Mouse (Mus musculus) c-Kit-positive CD71-positive TER-119-positive erythroid progenitor cells, embryonic 14.5 days (primary cell): ENCODE results near the gene Ntm.

Experiments
- DNase-seq: peaks from one replicate; pipeline ENCODE4 v3.0.0-alpha.2; 2013; ENCODE audit warnings: low spot score

The Ntm gene

DNA sequence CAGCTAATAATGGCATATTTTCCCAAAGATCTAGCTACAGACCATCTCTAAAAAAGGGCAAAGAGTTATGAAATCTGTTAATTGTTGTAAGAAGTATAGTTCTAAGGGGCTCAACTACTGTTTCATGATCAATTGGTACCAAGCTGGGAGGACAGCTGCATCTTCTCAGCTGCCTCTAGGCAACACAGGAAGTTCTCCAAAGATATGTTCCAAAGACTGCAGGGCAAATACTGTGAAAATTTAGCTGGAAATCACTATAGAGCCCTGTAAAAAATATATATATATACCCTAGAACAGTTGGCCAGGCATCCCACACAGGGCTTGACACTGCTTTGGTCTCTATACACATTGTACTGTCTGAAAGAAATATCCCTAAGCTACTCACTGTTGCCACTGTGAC, 489.5 kb downstream of the Ntm start:
- no peak for DNase-seq

DNA sequence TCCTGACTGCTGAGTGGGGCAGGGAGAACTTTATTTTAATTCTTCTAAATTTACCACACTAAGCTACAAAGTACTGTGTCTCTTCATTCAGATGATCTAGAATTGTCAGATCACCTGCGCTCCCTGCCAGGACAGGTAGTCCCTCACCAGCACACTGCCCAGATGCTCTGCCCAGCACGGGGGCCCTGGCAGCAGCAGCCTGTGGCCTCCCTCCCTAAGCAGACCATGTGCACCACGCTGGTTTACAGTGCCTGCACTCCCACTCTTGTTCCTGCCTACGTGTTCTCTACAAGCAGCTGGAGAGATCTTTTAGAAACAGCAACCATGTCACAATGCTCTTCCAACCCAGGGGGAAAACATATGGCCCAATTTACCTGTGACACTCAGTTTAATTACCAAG, 490.7 kb downstream of the Ntm start:
- DNase-seq: no peak

DNA sequence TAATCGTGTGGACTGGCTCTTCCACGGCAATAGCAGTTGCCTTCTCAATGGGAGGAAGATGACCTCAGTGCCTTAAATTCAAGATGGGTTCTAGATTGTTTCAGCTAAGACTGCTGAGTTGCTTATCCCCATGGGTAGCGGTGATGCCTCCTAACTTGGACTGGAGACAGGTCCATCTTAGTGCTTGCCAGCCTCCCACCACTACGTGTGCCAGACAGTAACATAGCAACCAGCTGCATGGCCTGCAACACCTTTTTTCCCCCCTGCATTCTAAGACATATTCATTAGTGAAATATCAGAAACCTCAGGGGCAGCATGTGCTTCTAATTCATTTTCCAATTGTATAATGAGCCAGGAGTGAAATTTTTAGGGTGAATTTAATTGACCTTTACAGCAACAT, 498.2 kb downstream of the Ntm start:
- no peak for DNase-seq

DNA sequence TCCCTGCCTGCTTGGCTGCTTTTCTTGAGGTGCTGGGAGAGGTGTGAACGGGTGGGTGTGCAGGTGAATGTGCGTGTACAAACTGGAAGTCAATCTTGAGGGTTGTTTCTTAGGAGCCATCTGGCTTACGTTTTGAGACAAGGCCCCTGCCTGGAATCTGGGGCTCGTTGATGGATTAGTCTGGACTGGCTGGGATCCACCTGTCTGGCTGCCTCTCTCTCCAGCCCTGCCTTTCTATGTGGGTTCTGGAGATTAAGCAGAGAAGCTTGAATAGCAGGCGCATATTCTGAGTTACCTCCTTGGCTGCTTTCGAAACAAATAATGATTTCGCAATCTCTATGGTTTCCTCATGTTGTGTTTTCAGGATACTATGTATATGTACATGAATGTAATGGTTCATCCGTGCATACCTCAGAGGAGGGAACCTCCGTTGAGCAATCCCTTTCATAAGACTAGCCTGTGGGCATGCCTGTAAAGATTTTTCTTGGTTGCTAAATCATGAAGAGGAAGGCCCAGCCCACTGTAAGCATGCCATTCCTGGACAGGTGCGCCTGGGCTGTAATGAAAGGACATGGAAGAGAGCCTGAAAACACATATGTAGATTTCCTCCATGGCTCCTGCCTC, 499.9 kb downstream of the Ntm start:
- DNase-seq: no peak

DNA sequence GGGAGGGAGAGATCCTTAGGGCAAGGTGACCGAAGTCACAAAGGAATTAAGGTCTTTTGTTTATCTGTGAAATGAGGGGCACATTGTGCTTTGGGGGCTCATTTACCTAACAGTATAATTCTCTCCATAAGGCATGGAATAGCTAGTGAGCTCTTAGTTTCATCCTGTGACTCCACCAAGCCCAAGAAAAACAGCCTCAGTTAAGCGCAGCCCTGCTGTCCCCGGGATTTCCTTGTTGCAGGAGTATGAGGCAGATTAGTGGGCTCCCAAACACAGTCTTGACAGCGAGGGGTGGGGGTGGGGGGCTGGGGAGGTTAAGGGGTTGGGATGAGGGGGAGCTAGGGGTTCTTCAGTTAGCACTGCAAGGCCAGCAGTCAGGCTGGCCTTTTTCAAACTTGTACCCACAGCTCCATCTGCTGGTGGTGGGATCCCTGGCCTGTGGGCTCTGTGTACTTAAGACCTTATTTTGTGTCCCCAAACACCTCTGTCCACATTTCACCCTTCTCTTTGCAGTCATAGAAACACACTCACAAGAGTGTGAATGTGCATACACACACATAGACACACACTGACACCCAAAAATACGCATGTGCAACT, 504.9 kb downstream of the Ntm start:
- no peak for DNase-seq

DNA sequence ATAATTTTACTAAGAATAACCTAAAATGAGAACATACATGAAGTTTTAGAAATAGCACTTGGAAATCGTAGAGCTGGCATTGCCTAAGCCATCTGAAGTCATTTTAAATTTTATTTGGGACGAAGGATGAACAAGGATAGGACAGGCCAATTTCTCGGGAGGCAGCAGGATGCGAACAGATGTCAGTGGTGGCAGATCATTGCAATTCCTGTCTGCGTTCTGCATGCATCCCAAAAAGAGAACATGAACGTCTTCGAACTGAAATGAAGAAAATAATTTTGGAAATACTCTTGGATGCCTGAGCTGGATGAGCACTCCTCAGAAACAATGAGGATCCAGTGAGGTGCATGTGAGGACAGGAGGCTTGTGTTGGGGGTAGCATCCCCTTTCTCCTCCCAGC, 506.9 kb downstream of the Ntm start:
- no peak for DNase-seq

DNA sequence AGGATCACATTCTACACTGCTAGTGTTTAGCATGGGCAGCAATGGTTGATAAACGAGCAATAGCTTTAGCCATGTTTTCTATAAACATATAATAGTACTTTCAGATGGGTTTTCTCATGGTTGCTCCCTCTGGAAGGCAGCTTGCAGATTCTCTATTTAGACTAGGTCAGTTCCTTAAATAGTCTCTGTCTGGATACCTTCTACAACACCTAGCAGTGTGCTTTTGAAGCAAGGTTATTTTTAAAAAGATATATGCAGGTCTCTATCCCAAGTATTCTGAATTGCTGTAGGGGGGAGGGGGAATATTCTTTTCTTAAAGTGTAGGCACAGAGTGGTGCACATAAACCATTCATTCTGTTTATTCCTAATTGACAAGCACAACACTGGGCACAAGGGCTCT, 511.7 kb downstream of the Ntm start:
- DNase-seq: no peak

DNA sequence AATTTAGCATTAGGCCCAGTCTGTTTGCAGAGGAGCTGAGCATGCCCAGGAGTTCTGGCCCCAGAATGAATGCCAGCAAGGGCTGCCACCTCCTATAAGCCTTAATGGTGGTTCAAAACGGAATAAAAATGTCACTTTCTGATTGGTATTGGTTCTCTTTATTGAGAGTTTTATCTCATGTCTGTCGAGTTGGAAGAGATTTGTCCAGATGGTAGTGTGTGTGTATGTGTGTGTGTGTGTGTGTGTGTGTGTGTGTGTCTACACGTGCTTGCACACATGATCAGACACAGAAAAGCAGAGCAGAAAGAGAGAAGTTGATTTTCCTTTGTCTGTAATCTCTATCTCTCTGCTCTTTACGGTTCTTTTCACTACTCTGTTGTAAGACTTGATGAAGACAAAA, 518.9 kb downstream of the Ntm start:
- no peak for DNase-seq

DNA sequence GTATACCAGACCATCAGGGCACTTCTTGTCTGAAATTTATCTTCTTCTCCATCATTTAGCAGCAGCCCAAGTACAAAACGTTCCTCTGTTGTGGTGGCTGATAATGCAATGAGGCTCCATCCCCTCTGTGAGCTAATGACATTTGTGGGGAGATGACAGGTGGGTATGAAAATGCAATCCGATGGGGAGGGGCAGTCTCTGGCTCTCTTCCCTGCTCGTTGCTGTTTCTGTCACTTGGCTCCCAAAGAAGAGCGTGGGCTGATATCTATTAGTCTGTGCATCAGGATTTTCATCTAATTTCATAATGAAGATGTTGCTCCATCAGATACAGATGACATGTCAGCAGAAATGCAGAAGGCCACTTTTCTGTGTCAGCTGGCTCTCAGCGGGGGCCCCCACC, 523.5 kb downstream of the Ntm start:
- DNase-seq: no peak

DNA sequence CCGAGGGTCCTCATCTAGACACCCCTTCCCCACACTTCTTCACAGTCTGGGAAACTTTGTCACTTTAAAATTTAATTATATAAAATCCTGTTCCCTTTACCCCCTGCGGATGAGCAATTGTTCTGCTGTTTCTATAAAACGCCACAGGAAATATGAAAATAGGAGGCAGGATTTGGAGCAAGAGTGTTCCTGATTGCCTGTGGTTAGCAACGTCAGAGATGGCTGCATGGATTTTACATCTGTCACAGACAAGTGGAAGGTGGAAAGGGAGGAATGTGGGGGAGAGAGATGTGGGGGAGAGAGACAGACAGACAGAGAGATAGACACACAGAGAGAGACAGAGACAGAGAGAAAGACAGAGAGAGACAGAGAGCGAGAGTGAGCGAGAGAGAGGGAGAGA, 528.3 kb downstream of the Ntm start:
- no peak for DNase-seq

DNA sequence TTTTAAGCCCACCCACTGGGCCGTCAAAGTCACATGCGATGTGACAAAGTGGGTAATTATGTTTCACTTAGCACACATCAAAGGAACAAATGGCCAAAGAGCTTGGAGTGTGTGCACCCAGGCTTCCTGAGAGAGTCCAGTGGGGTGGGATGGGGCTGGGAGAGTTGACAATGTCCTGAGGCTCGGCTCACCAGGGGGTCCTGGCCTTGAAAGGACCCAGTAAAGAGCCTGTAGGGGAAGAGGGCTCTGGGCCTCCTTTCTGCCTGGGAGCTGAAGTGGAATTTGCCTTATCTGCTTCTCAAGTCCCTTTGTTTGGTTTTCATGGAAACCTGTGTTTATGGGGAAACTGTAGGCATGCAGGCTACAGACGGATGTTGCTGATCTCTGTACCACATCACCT, 529.0 kb downstream of the Ntm start:
- no peak for DNase-seq

DNA sequence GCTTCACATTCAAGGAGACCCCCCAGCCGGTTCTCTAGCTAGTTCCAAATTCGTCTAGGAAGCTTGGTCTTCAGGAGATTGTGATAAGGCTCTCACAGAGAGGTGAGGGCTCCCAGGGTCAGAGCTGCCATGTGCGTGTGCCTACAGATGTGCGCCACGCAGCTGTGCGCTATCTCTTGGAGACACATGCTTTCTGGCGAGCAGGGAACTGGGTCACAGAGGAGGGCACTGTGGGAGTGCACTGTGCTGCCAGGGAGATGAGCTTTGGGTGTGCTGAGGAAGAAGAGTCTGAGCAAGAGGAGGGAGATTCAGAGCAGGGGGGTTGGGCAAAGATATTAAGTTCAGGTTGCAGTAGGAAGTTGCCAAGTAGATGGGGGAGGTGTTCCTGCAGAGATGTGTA, 529.8 kb downstream of the Ntm start:
- DNase-seq: no peak

DNA sequence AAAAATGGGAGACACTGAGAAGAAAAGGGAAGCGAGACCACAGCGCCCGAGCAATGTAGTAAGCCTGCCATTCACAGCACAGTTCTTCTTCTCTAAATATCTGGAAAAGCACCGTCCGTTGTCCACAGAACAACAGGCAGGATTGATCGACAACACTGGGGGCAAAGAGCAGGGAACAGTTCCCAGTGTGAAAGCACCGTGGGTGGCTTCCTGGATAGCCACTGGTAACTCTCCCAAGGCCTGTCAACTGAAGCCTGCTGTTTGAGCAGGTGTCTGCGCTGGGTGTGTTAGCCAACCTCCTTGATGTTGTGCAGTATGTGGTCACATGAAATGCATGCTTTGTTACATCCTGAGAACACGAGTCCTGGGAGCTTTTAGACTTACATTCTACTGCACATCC, 531.4 kb downstream of the Ntm start:
- DNase-seq: no peak

DNA sequence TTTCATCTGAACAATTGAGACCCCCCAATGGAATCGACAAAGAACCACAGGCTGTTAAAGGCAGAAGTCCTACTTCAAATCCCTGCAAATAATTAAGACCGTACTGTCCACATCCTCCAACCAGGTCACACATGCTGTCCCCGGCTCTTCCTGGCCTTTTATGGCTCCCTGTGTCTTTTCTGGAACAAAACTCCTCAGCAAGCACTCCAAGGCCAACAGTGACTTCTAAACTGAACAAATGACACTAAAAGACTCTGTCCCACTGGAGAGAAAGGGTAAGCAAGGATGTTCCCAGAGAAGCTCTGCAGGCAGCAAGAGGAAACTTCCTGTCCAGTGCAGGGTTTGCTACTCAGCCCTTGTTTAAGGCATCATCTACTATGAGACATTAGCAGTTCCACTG, 532.8 kb downstream of the Ntm start:
- no peak for DNase-seq

DNA sequence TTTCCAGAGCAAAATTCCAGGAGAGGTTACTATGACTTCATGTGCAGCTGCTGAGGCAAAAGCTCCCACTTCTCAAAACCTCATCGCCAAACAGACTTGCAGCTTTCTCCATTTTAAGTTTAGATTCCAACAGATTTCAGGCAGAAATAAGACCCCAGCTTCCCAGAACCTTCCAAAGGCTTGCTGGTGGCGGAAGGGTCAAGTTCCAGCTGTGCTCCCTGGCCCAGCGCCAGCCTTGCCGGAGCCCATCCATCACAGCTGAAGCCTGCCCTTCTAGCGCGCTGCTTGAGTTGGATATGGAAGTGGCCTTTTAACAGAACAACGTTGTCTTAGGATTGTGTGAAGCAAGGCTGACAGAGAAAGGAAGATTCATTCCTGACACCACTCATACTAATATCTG, 534.6 kb downstream of the Ntm start:
- no peak for DNase-seq

DNA sequence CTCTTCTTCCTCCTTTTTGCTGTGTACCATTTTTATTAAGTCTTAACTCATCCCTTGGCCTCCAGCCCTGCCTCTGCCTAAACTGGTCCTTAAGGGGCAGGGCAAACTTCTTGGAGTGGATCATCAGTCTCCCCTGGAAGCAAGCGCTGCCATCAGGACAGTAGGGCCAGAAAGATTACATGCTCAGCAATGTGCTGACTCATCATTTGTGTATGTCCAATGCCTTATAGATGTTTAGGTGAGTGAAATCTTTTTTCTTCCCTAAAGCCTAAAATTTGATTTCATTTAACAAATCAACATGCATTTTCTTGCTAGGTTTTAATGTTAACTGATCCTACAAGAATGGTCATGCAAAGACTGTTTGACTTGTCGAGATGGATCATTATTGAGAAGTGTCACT, 536.7 kb downstream of the Ntm start:
- DNase-seq: no peak

DNA sequence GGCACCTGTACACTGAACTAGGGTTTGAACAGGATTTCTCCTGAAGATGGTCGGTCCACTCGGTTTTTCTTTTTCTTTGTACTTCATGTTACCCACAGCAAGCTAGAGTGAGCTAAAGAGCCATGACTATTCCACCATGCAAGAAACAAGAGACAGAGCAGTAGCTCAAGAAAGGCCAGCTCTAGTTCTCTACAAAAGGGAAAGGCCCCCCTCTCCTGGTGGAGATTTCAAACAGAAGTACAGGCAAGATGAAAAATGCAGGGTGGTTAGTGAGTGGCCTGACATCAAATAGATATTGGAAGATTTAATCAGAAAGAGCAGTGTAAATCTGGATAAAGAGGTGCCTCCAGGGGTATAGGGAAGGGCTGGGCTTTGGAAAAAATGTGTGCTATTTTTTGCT, 547.4 kb downstream of the Ntm start:
- no peak for DNase-seq

DNA sequence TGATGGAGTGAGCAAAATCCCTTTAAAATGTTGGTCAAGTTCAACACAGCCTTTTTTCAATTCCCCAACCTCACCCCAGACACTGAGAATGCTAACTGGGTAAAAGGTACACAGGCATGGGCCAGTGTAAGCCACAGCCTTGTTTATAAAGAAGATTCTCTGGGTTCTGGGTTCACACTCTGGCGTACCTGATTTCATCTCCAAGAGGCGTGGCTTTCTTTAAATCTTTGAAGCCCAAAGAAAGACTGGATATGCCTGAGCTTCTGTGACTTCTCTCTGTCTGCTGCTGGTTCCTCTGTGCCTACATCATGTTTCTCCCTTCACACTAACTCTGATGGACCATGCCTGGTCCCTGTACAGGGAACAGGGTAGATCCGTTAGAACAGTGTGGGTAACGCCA, 549.8 kb downstream of the Ntm start:
- no peak for DNase-seq

DNA sequence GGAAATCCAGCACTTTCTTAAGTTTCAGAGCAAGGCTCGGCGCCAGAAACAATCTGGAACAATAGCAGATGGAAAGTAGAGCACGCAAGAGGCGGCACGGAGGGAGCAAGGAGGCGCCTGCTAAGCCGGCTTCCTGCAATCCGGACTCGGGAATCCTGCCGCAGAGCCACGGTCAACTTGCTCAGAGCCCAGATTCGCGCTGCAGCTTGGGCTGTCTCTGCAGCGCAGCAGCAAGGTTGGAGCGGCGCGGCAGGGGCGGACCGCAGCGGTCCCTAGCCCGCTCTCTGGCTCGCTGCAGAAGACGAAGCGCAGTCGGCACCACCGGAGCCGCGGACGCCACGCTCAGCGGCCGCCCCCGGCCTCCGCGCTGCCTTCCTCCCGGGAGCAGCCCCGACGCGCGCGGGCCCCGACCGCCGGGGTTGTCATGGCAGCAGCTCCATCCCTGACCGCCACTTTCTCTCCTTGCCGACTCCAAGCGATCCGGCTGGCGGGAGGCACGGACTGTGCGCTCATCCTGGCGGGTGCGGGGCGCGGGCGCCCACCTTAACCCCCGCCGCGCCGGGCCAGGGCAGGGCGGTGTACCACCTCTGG, 550.7 kb downstream of the Ntm start:
- no peak for DNase-seq

DNA sequence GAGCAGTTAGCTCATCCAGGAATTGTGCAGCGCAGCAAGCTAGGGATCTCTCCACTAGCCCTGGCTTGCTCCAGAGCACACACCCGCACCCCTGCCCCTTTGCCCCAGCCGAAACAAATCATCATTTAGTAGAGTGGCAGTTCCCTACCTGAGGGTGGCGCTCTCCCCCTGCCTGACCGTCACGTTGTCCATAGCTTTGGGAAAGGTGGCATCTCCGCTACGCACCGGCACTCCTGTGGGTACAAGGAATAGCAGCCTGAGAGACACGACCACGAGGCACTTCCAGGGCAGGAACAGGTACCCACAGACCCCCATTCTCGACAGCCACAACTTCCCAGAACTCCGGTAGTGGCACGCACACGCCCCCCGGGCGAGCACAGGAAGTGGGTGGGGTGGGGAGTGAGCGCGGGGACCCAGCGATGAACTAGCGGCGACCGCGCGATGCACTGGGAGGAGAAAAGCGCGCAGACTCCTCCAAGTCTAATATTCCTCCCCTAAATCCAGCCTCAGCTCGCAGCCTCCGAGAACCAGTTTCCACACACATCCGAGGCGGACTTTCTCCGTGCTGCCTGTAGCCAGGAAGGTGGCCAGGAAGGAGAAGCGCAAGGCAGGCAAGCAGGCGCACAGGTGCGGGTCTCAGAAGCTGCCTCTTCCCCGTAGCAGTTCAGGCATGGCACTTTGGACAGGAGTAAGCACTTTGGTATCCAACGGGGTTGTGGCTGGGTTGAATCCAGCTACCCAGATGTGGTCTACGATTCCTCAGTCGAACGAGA, 551.3 kb downstream of the Ntm start:
- DNase-seq: no peak

DNA sequence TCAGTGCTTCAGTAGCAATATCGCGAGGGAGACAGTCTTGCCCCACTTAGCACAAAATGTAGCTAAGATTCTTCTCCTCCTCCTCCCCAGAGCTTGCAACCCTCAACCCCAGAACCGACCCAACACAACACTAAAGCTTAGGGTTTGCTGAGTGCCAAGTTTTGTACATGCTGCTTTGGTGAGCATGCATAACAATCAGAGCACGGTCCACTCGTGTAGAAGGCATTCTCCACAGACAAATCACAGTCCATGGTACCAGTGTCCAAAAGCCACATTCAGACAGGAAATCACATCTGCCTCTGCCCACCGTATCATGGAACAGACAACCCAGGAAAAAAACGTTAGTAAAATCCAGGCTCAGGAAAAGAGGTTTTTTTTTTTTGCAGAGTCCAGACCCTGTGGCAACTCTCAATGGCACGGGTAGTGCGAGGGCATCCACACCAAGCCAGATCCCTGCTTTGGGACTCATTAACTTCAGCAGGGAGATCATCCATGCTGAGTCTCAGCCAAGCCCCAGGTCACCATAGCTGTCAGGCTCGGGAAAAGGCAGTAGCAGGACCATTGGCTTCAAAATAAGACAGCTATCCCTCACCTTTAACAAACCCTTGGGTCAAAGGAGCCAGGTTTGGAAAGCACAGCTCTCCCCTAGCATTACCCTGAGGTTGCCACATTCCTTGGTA, 552.1 kb downstream of the Ntm start:
- no peak for DNase-seq

DNA sequence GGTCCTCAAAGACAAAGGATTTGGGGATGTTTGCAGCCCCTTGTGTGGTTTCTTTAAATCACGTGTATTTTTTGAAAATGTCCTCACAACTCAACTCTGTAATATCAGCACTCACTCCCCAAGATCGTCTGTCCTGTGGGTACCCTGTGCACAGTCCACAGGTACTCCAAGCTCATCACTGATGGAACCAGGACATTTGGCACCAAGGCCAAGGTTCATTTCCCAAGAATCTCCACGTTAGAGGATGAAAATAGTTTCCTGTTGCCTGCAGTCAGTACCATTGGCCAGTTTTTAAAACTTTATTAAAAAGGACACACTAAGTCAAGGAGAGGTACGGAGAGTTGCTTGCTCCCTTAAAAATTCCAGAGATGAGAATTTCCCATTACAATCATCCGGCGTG, 552.7 kb downstream of the Ntm start:
- DNase-seq: no peak
